ENCODE assay signal across 9 mouse cellular contexts in genomic region chr6:148467924-148468389, GRCm38 (mm10). TPM values are rescaled to one million over a fixed set of nuclear protein-coding genes. Genes with fewer than 3 reads are reported as not detected.
DNase-seq lines count a peak whose midpoint lies in the region; ATAC-seq lines count a peak whose summit lies in the region.
"Had no signal": no experiment of that assay in that cellular context is flagged by ENCODE, and none has a peak within 500 bp of the region (broad histone marks: within the 10 kb centered on the region; RNA-seq: fewer than 3 reads in every experiment).

No protein-coding gene starts in this region.

- peaks cover 7% of the 10 kb centered on the region; the same call in 1 of the 2 replicates for H3K4me1 ChIP-seq in limb, embryonic 15.5 days
- H3K4me1 ChIP-seq in midbrain, embryonic 16.5 days (ENCODE audit: control insufficient read depth, insufficient read depth, low read length): no peaks in the 10 kb centered on the region

- no peak overlapping the region for H3K4me2 ChIP-seq in limb, embryonic 15.5 days
- no peak overlapping the region for H3K4me2 ChIP-seq in midbrain, embryonic 16.5 days (ENCODE audit: low read length)

- peak; percentile 83 for ATAC-seq in limb, embryonic 15.5 days (ENCODE audit: insufficient number of reproducible peaks, low FRiP score, low TSS enrichment, low read depth)
- ATAC-seq in midbrain, embryonic 16.5 days: no peak

- DNase-seq in embryo, embryonic 9.5 days (ENCODE audit: extremely low spot score): peak; percentile 18
- no peak for DNase-seq in embryo, embryonic 11 days
- peak; percentile 86 for DNase-seq in MN1 (ENCODE audit: low spot score)
- peak; percentile 41 to 83 for DNase-seq in gastrocnemius, postnatal 4 days (ENCODE audit: low spot score in 2 of 2)
- DNase-seq in layer of hippocampus, adult 11-12 months (ENCODE audit: low spot score): no peak
- DNase-seq in cerebellum, adult 9-11 months: no peak

- H3K9me3 ChIP-seq in limb, embryonic 15.5 days: no peaks in the 10 kb centered on the region
- H3K9me3 ChIP-seq in midbrain, embryonic 16.5 days (replicated peaks; ENCODE audit: control insufficient read depth, low read length, poor library complexity, severe bottlenecking): no peaks in the 10 kb centered on the region

- no peak overlapping the region for H3K27ac ChIP-seq in limb, embryonic 15.5 days
- no peak overlapping the region for H3K27ac ChIP-seq in midbrain, embryonic 16.5 days (ENCODE audit: low read length)

- H3K9ac ChIP-seq in limb, embryonic 15.5 days: no peak overlapping the region
- H3K9ac ChIP-seq in midbrain, embryonic 16.5 days (ENCODE audit: low read depth, low read length): no peak overlapping the region

- H3K27me3 ChIP-seq in limb, embryonic 15.5 days: no peaks in the 10 kb centered on the region
- H3K27me3 ChIP-seq in midbrain, embryonic 16.5 days (ENCODE audit: control insufficient read depth, insufficient read depth, low read depth, low read length): no peaks in the 10 kb centered on the region

- H3K36me3 ChIP-seq in limb, embryonic 15.5 days: no peaks in the 10 kb centered on the region
- no peaks in the 10 kb centered on the region for H3K36me3 ChIP-seq in midbrain, embryonic 16.5 days (ENCODE audit: control insufficient read depth, insufficient read depth, low read length)

- H3K4me3 ChIP-seq in limb, embryonic 15.5 days: no peak overlapping the region
- H3K4me3 ChIP-seq in midbrain, embryonic 16.5 days (ENCODE audit: low read depth, low read length): no peak overlapping the region

- WGBS in limb, embryonic 15.5 days: 39% methylated on average over 2 of the region's 2 CpGs
- WGBS in midbrain, embryonic 16.5 days: 62% methylated on average over 2 of the region's 2 CpGs

RNA-seq across cellular contexts. Expression of gene Tmtc1, which starts 23.8 kb away (rescaled TPM):
- 10 to 100 TPM; 27.4 to 30.2 TPM for total RNA-seq in gastrocnemius, postnatal 4 days (2021)
- polyA plus RNA-seq in limb, embryonic 15.5 days (2015; fragmentation: Nextera tagmentation; extraction: Ambion mirVana): 1.1 and 1.3 TPM in 2 replicates
- 2.6 and 2.9 TPM in 2 replicates for polyA plus RNA-seq in midbrain, embryonic 16.5 days (2015; fragmentation: Nextera tagmentation; extraction: Ambion mirVana)
- polyA plus RNA-seq: C2C12 had no signal

Comparison
In these comparisons a context has a peak if more than half of its experiments do, and no peak if none do; other contexts are left out.
1. DNase-seq: peak in embryo, embryonic 9.5 days (single experiment), MN1 (single experiment) and gastrocnemius, postnatal 4 days (2 of 2); none in embryo, embryonic 11 days (single experiment), layer of hippocampus, adult 11-12 months (single experiment) and cerebellum, adult 9-11 months (single experiment).